Mouse (Mus musculus) A20 (cell line): ENCODE data around the gene Ywhag.
A peak's percentile ranks its signal among the peaks of the same experiment; 100 is the strongest.

Source experiments
- DNase-seq: peaks from one replicate; pipeline ENCODE4 v3.0.0-alpha.2; 2011; ENCODE audit warnings: low read depth, low spot score

Ywhag gene

DNA sequence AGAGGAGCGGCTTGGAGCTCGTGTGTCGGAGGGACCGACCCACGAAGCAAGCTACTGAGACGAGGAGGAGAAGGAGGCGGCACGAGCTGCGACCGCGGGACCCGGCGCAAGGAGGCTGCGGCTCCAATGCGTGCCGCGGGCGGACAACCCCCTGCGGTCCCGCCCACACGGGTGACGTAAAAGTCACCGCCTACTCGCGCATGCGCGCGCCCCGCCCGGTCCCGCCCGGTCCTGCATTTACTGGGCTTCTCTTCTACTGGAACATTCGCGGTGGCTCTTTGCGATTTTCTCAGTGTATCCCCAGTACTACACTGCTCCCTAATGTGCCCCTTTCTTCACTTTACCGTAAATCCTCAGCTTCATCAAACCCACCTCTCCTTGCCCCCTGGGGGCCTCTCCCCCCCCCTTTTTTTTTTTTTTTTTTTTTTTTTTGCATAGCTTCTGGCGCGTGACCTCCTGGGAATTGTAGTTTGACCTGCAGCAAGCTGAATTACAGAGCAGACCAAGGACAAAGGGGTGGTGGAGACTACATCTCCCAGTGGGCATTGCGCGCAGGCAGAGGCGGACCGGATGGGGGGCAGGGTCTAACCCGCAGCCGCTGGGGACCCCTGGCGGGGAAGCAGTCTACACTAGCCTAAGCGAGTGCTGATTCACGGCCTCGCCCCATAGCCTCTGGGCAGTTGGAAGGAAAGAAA is at the start of gene Ywhag:
Ywhag (minus strand) TSS at position 136 of the 695 bp plus-strand sequence.
- peak; percentile 98 for DNase-seq

DNA sequence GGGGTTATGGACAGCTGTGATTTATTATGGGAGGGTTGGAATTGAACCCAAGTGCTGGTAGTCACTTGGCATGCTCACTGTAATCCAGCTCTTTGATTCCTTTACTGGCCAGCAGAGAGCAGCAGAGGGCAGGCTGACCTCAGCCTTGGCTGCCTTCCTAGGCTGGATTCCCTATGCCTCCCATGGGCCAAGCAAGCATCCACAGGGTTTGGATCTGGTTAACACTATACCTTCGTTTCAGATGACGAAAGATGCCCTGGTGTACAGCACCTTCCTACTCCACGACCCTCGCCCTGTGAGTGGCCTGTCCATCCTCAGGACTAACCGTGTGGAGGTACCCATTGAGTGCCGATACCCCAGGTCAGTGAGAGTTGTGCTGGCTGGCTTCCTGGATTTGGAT is 48.0 kb upstream of the Ywhag start:
- DNase-seq: peak; percentile 55

- no peak for DNase-seq
Measured at GRCm38 (mm10) chr5:135979904-135980303, 45.5 kb upstream of the Ywhag start, which contains the start of gene Zp3. TSS of gene Zp3 (plus strand) at chr5:135980099.

- no peak for DNase-seq
Measured at GRCm38 (mm10) chr5:135979381-135979780, 45.0 kb upstream of the Ywhag start.

- DNase-seq: no peak
Measured at GRCm38 (mm10) chr5:135975893-135976668, 41.7 kb upstream of the Ywhag start.

DNA sequence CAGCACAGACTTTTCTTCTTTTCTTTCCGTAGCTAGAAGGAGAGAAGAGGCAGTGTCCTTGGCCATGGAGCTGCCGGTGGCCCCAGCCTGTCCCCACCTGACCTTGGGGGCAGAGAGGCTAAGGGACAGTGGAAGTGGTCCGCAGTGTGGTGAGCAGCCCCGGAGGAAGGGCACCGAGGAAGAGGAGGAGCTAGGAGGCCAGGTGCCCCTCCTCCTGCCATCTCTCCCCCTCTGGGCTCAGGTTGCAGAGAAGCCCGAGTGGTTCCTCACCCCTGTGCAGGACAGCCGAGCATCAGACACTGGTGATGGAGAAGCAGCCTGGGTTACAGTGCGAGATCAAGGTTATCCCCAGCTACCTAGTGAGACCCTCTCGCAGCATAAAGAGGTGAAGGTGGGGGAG is 39.9 kb upstream of the Ywhag start, which contains the start of gene Ssc4d:
Ssc4d (minus strand) TSS at position 167 of the 400 bp plus-strand sequence.
- no peak for DNase-seq

- no peak for DNase-seq
Measured at GRCm38 (mm10) chr5:135971876-135972275, 37.5 kb upstream of the Ywhag start.

DNA sequence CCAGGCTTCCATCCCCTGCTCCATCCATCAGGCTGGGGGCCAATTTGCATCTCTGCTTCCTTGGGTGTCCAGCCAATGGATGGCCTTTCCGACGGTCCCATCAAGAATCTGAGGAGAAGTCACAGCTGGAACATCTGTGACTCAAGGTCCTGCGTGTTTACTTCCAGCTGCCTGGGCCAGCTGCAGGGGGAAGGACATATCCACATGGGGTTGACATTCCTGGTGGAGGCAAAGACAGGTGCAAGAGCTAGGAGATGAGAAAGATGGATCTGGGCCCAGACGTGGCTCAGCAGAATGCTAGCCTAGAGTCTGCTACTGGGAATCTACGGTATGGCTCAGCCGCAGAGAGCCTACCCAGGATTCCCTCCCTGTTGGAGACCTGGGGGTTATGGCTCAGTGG is 35.8 kb upstream of the Ywhag start:
- DNase-seq: no peak

- DNase-seq: peak; percentile 73
Measured at GRCm38 (mm10) chr5:135968781-135969180, 34.4 kb upstream of the Ywhag start.

DNA sequence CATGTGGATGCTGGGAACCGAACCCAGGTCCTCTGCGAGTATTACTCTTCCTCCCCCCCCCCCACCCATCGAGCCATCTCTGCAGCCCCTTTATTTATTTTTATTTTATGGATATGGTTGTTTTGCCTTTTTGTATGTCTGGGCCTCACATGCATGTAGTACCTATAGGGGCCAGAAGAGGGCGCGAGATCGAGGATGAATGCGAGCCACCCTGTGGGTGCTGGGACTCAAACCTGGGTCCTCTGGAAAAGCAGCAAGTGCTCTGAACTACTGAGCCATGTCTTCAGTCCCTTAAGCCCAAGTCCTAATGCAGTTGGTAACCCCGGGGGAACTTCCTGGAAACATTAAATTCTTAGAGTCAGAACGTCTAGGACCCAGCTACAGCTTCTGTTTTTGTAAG is 32.5 kb upstream of the Ywhag start:
- DNase-seq: peak; percentile 60

DNA sequence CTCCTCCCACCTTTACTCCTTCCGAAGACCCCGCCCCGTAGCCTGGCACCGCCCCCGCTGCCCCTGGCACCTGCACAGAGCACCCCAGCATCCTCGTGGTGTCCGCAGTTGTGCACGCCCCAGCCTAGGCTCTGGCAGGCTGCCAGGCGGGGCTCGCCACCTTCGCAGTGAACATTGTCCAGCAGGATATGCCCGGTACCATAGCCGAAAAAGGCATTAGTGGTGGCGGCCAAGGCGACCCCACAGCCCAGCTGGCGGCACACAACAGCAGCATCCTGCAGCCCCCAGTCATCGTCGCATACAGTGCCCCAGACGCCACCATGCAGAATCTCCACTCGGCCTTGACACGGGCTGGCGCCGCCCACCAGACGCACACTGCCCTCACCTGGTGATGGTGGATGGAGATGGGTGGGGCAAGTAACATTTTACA is 31.1 kb upstream of the Ywhag start:
- peak; percentile 78 for DNase-seq

DNA sequence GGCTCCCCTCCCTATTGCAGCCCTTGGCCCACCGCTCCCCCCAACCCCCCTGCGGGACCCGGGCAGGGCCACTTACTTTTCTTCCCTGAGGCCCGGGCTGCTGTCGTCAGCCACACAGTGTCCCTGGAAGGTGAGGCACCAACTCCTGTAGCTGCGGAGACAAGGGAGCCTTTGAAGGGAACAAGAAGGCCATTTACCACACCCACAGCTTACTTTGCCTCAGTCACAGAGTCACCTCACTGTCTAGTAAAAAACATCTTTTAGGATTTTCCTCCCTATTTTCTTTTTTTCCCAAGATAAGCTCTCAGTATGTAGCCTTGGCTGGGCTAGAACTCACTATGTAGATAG is 28.8 kb upstream of the Ywhag start:
- no peak for DNase-seq

DNA sequence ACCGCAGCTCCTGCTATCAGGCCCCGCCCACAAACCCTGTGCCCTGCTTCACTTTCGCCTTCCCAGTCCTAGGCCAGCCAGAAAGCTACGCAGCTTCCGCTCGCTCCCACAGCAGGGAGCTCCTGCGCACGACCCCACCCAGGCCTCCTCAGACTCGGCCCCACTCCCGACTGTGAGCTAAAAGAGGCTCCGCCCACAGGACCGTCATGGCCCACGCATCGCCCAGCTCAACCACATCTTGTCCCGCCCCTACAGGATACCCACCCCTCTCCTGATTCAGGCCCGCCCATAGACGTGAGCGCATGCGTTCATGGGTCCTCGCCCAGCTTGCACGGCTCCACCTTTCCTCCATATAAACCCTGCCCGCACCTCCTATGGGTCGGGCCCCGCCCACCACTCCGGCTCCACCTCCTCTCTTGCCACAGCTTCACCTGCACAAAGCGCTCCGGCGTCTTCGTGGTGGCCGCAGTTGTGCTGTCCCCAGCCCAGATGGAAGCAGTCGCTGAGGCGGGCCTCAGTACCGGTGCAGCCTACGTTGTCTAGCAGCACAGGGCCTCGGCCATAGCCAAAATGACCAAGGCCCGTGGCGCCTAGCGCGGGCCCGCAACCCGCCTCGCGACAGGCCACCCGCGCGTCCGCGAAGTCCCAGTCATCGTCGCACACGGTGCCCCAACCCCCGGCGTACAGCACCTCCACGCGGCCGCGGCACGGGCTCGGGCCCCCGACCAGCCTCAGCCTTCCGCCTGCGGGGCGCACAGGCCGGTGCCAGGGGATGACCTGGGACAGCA is 28.3 kb upstream of the Ywhag start:
- peak; percentile 100 for DNase-seq

DNA sequence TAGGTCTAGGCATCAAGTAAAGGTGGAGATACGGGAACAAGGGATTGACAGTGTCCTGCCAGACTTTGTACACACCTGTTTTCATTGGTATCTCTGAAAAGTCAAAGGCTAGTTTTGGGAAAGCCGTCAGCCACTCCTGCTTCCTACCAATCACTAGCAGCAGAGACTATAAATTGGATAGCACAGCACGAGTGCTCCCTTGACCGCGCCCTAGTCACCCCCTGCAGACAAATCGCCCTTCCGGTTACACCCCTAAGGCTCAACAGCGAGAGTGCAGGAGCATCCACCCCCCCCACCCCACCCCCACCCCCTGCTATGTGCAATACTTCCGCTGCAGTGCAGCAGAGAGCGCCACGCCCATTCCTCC is 27.7 kb upstream of the Ywhag start:
- no peak for DNase-seq

DNA sequence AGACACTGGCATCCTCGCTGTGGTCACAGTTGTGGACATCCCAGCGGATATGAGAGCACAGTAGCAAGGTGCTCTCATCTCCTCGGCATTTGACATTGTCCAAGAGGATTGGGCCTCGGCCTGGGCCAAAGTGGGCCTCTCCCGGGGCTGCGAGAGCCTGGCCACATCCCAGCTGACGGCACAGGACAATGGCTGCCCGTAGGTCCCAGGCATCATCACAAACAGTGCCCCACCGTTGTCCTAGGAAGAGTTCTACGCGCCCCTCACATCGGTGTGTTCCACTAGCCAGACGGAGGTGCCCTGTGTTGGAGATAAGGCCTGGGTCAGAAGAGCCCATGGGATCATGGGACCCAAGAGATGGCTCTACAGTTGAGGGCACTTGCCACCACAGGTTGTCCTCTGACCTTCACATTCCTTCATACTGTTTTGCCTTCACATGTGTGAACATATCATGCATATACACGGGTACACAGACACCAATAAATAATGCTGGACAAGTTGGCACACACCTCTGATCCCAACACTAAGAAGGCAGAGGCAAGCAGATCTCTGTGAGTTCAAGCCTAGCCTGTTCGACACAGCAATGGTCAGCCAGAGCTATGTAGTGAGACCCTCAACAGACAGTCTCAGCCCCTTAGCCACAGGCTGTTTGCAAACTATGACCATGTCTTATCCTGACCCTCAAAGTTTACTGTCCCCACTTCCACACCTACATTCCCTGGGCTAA is 26.7 kb upstream of the Ywhag start:
- DNase-seq: no peak

- DNase-seq: no peak
Measured at GRCm38 (mm10) chr5:135959911-135960310, 25.5 kb upstream of the Ywhag start.

GRCm38 (mm10) chr5:135958367-135958766 is 24.0 kb upstream of the Ywhag start:
- no peak for DNase-seq

DNA sequence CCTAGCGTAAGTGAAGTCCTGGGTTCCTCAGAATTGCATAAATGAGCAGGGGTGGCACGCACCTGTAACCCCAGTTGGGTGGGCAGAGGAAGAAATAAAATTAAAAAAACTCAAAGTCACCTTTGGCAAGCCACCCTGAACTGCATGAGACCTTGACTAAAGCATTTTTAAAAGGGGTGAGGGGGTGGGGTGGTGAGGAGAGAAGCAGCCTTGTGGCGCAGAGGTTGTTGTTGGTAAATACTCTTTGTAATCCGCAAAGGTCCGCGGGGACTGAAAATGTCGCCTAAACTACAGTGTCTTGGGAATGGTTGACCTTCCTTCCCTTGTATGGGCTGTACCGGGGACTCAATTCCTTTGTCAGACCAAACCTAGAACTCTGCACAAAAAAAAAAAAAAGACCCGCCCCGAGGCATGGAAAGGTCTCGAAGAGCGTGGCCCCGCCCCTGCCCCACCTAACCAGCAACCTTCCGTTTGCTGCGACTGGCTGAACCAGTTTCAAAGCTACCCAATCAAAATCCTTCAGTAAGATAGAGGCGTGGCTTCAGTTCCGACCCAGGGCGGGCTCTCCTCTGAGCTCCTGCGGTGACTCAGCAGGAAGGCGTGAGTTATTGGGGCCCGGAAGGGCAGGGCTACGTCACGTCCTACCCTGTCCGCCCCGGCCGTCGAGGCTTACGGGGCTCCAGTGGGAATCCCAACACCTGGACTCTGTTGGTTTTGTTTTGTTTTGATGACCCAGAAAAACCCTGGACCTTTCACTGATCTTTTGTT is 23.0 kb upstream of the Ywhag start:
- peak; percentile 99 for DNase-seq

DNA sequence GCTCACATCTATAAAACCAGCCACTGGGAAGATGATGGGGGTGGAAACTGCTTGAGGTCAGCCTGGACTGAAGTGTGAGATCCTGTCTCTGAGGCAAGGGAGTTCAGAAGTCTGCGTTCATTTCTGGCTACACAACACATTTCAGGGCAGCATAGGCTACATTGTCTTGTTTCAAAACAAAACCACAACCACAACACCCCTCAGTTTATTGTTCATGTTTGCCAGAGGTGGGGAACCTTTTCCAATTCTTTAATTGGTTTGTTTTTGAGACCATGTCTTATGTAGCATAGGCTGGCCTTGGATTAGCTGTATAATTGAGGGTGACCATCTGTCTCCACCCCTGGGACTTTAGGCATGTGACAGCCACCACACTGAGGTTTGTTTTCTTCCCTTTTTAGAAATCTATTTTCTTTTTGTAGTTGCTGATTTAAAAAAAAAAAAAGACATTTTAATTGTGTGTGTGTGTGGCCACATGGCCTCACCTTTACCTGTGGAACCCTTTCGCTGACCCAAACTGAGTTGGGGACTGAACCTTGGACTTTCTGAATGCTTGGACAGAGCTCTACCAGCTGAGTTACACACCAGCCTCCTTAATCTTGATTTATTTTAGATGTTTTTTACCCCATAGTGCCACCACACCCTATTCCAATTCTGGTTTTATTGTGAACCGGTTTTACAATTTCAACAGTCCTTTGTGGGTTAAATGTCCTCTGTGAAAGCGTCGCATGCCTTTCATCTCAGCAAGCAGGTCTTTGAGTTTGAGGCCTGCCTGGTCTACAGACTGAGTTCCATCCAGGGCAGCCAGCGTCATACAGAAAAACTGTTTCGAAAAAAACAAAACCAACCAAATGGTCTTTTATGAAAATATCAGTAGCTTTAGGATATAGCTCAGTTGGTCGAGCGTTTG is 22.1 kb upstream of the Ywhag start:
- peak; percentile 71 for DNase-seq

- no peak for DNase-seq
Measured at GRCm38 (mm10) chr5:135952830-135953229, 18.4 kb upstream of the Ywhag start.
